Mouse (Mus musculus): ENCODE measurements at regions not wholly inside any gene's neighbourhood (a gene's known extent, or its start where the extent isn't known, plus 50 kb on each side); places are given as distances from the start of the nearest gene placed in this dataset.

- TF ChIP-seq JUND (conservative IDR thresholded peaks at IDR 0.05; ENCODE audit: low read depth, low read length) (no peak), CHD1 (IDR thresholded peaks at IDR 0.05; ENCODE audit: low read depth, low read length) (no peak), POLR2A (IDR thresholded peaks at IDR 0.05; ENCODE audit: low read depth, low read length) (no peak), ETS1 (conservative IDR thresholded peaks at IDR 0.05; ENCODE audit: low read depth, low read length) (no peak), CHD2 (IDR thresholded peaks at IDR 0.05; ENCODE audit: low read length) (no peak), EP300 (IDR thresholded peaks at IDR 0.05; ENCODE audit: low read length) (no peak), USF1 (IDR thresholded peaks at IDR 0.05; ENCODE audit: low read depth, low read length) (no peak)
Measured at GRCm38 (mm10) chr8:114063566-114063965, 69.8 kb upstream of the Nudt7 start.
